Mouse (Mus musculus): Measurements from ENCODE around the gene Plk2. TPM values are rescaled to one million over a fixed set of nuclear protein-coding genes. Genes with fewer than 3 reads are reported as not detected.
A peak's percentile ranks its signal among the peaks of the same experiment; 100 is the strongest.

Plk2 gene
- polyA plus RNA-seq, 2 experiments, result 59.5 to 119 TPM

GRCm38 (mm10) chr13:110384514-110384913, 10.3 kb upstream of the Plk2 start:
- peaks cover 5% of the 10 kb centered on the region; the same call in 1 of the 2 replicates for H3K9me3 ChIP-seq (ENCODE audit: control insufficient read depth, low read length)
- TF ChIP-seq POLR2A (IDR thresholded peaks at IDR 0.05; ENCODE audit: borderline replicate concordance, extremely low read depth, insufficient read depth, insufficient read length), result no peak
- WGBS, result 75% methylated on average over 6 of the region's 6 CpGs

DNA sequence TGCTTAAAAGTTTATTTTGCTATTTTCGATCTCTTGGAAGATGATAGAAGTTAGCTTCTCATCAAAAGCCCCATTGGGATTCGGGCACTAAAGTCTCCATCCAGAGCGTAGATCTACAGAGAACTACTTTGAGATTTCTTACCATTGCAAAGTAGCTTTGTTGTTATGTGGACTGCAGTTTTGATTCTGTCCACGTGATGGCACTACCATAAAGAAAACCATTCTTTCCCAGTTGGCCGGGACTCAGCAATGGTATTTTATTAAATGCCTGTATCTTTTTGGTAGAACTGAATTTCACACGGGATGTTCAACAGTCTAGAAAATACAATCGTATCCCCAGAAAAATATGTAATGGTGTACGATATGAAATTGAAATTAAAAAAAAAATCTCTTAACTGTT, 2.6 kb upstream of the Plk2 start:
- Histone ChIP-seq H3K4me1 (ENCODE audit: control insufficient read depth, insufficient read depth, low read length) (peaks cover 4% of the 10 kb centered on the region), H3K27ac (replicated peaks; ENCODE audit: low read depth, low read length) (no peak overlapping the region), H3K4me3 (replicated peaks; ENCODE audit: low read length) (no peak overlapping the region), H3K36me3 (ENCODE audit: control insufficient read depth, insufficient read depth, low read length) (peaks cover 6% of the 10 kb centered on the region), H3K9me3 (ENCODE audit: control insufficient read depth, low read length) (peaks cover 6% of the 10 kb centered on the region; the same call in 1 of the 2 replicates), H3K4me2 (replicated peaks; ENCODE audit: low read depth, low read length, severe bottlenecking) (no peak overlapping the region), H3K9ac (ENCODE audit: low read depth, low read length, severe bottlenecking) (no peak overlapping the region), H3K27me3 (ENCODE audit: control insufficient read depth, insufficient read depth, low read length) (no peaks in the 10 kb centered on the region)
- no peak for TF ChIP-seq POLR2A (IDR thresholded peaks at IDR 0.05; ENCODE audit: borderline replicate concordance, extremely low read depth, insufficient read depth, insufficient read length)
- WGBS, result 19% methylated on average over 8 of the region's 8 CpGs
- ATAC-seq (ENCODE audit: low FRiP score, low read depth), result no peak
- peak; percentile 85 for DNase-seq (ENCODE audit: low spot score)

More at GRCm38 (mm10) chr13:110384514-110384913, 10.3 kb upstream of the Plk2 start:
- Histone ChIP-seq H3K9ac (ENCODE audit: low read depth, low read length, severe bottlenecking) (no peak overlapping the region), H3K36me3 (ENCODE audit: control insufficient read depth, insufficient read depth, low read length) (no peaks in the 10 kb centered on the region), H3K4me3 (replicated peaks; ENCODE audit: low read length) (no peak overlapping the region), H3K4me1 (ENCODE audit: control insufficient read depth, insufficient read depth, low read length) (no peaks in the 10 kb centered on the region), H3K4me2 (replicated peaks; ENCODE audit: low read depth, low read length, severe bottlenecking) (no peak overlapping the region), H3K27ac (replicated peaks; ENCODE audit: low read depth, low read length) (no peak overlapping the region), H3K27me3 (ENCODE audit: control insufficient read depth, insufficient read depth, low read length) (no peaks in the 10 kb centered on the region)
- ATAC-seq (ENCODE audit: low FRiP score, low read depth), result no peak
- no peak for DNase-seq (ENCODE audit: low spot score)

DNA sequence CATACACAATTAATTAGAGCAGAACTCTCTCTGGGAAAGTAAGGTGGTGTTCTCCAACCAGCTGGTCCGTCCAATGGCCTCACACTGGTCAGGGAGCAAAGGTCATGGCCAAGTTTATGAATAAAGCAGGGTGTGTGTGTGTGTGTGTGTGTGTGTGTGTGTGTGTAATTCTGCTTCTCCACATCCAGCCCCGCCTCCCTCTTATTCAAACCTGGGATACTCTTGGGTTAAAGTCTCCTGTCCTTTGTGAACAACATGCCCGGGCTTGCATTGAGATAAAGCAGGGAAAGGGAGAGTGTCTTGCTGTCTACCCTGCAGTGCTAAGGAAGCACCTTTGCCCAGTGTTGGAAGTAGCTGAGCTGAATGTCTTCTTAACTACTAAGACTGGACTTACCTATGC, 2.2 kb upstream of the Plk2 start:
- ATAC-seq (ENCODE audit: low FRiP score, low read depth), result no peak
- peaks cover 10% of the 10 kb centered on the region for H3K36me3 ChIP-seq (ENCODE audit: control insufficient read depth, insufficient read depth, low read length)
- peaks cover 6% of the 10 kb centered on the region; the same call in 1 of the 2 replicates for H3K9me3 ChIP-seq (ENCODE audit: control insufficient read depth, low read length)
- WGBS, result 46% methylated on average over 3 of the region's 3 CpGs
- TF ChIP-seq POLR2A (IDR thresholded peaks at IDR 0.05; ENCODE audit: borderline replicate concordance, extremely low read depth, insufficient read depth, insufficient read length), result no peak
- no peaks in the 10 kb centered on the region for H3K27me3 ChIP-seq (ENCODE audit: control insufficient read depth, insufficient read depth, low read length)
- no peak overlapping the region for H3K4me3 ChIP-seq (replicated peaks; ENCODE audit: low read length)
- no peak overlapping the region for H3K4me2 ChIP-seq (replicated peaks; ENCODE audit: low read depth, low read length, severe bottlenecking)
- DNase-seq (ENCODE audit: low spot score), result no peak
- H3K27ac ChIP-seq (replicated peaks; ENCODE audit: low read depth, low read length), result no peak overlapping the region
- peaks cover 4% of the 10 kb centered on the region for H3K4me1 ChIP-seq (ENCODE audit: control insufficient read depth, insufficient read depth, low read length)
- H3K9ac ChIP-seq (ENCODE audit: low read depth, low read length, severe bottlenecking), result no peak overlapping the region

- ATAC-seq (ENCODE audit: low FRiP score, low read depth), result peak; percentile 9
- WGBS, result 0% methylated on average over 31 of the region's 41 CpGs
These were observed 441 bp downstream of the Plk2 start for GRCm38 (mm10) chr13:110395179-110395794.

DNA sequence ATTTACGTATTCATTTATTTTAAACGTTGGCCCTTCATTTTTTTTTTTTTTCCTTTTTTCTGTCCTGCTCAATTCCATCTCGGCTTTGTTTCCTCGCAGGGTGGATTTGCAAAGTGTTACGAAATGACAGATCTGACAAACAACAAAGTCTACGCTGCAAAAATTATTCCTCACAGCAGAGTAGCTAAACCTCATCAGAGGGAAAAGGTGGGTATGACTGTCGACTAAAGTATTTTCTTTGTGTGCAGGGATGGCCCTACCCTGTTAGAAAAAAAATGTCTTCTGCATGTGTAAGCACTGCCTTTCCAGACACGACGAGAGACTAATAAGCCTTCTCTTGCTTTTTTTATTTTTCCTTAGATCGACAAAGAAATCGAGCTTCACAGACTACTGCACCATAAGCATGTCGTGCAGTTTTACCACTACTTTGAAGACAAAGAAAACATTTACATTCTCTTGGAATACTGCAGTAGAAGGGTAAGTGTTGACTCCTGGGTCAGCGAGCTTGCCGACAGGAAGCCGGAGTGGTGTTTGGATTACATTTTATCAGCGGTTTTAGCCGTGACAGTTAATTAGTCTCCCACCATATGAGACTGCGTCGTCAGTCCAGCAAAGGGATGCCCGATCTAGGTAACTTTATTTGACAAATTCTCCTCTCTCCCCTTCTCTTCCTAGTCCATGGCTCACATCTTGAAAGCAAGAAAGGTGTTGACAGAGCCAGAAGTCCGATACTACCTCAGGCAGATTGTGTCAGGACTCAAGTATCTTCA, 1.3 kb downstream of the Plk2 start:
- Histone ChIP-seq H3K27ac (replicated peaks; ENCODE audit: low read depth, low read length) (peak overlapping the region; percentile 77), H3K4me3 (replicated peaks; ENCODE audit: low read length) (peak overlapping the region; percentile 78), H3K9me3 (ENCODE audit: control insufficient read depth, low read length) (no peaks in the 10 kb centered on the region), H3K9ac (ENCODE audit: low read depth, low read length, severe bottlenecking) (peak overlapping the region; percentile 90), H3K4me1 (ENCODE audit: control insufficient read depth, insufficient read depth, low read length) (peaks cover 12% of the 10 kb centered on the region), H3K36me3 (ENCODE audit: control insufficient read depth, insufficient read depth, low read length) (peaks cover 45% of the 10 kb centered on the region), H3K4me2 (replicated peaks; ENCODE audit: low read depth, low read length, severe bottlenecking) (peak overlapping the region; percentile 100), H3K27me3 (ENCODE audit: control insufficient read depth, insufficient read depth, low read length) (no peaks in the 10 kb centered on the region)
- no peak for ATAC-seq (ENCODE audit: low FRiP score, low read depth)
- DNase-seq (ENCODE audit: low spot score), result no peak
- WGBS, result 8% methylated on average over 21 of the region's 21 CpGs
- TF ChIP-seq POLR2A (IDR thresholded peaks at IDR 0.05; ENCODE audit: borderline replicate concordance, extremely low read depth, insufficient read depth, insufficient read length), result no peak

More at GRCm38 (mm10) chr13:110395179-110395794, 441 bp downstream of the Plk2 start:
- peak overlapping the region; percentile 77 for H3K27ac ChIP-seq (replicated peaks; ENCODE audit: low read depth, low read length)
- no peaks in the 10 kb centered on the region for H3K9me3 ChIP-seq (ENCODE audit: control insufficient read depth, low read length)
- no peak for TF ChIP-seq POLR2A (IDR thresholded peaks at IDR 0.05; ENCODE audit: borderline replicate concordance, extremely low read depth, insufficient read depth, insufficient read length)
- H3K4me1 ChIP-seq (ENCODE audit: control insufficient read depth, insufficient read depth, low read length), result peaks cover 12% of the 10 kb centered on the region
- no peaks in the 10 kb centered on the region for H3K27me3 ChIP-seq (ENCODE audit: control insufficient read depth, insufficient read depth, low read length)
- H3K9ac ChIP-seq (ENCODE audit: low read depth, low read length, severe bottlenecking), result peak overlapping the region; percentile 90
- peak overlapping the region; percentile 100 for H3K4me2 ChIP-seq (replicated peaks; ENCODE audit: low read depth, low read length, severe bottlenecking)
- H3K4me3 ChIP-seq (replicated peaks; ENCODE audit: low read length), result peak overlapping the region; percentile 78
- H3K36me3 ChIP-seq (ENCODE audit: control insufficient read depth, insufficient read depth, low read length), result peaks cover 37% of the 10 kb centered on the region
- DNase-seq (ENCODE audit: low spot score), result peak; percentile 50
